Mouse (Mus musculus) stomach, embryonic 14.5 days (tissue): ENCODE data around the gene Gm20388. TPM values are rescaled to one million over a fixed set of nuclear protein-coding genes. Genes with fewer than 3 reads are reported as not detected.

Source experiments
- ATAC-seq: fragments of 200-750 bp; cut with Nextera tagmentation; 2 replicates; pipeline ENCODE4 v1.8.0; 2017; ENCODE audit warnings: low read depth, moderate TSS enrichment; ENCODE audit not compliant: insufficient number of reproducible peaks, insufficient read depth, low FRiP score
- H3K27ac ChIP-seq: fragments of 300-500 bp; sonication (generic); 2 replicates; pipeline ENCODE4 v1.5.1; 2014; ENCODE audit warnings: mild to moderate bottlenecking, low read length, moderate library complexity, mixed read lengths
- H3K27me3 ChIP-seq: fragments of 300-500 bp; sonication (generic); 2 replicates; pipeline ENCODE4 v1.6.1; 2014; ENCODE audit warnings: low read length, control low read depth, mixed read lengths; ENCODE audit not compliant: control insufficient read depth, insufficient read depth
- H3K36me3 ChIP-seq: fragments of 300-500 bp; sonication (generic); 2 replicates; pipeline ENCODE4 v1.6.1; 2014; ENCODE audit warnings: mild to moderate bottlenecking, control low read depth, low read length, moderate library complexity, mixed read lengths; ENCODE audit not compliant: control insufficient read depth, insufficient read depth
- H3K4me1 ChIP-seq: fragments of 300-500 bp; sonication (generic); 2 replicates; pipeline ENCODE4 v1.6.1; 2014; ENCODE audit warnings: low read length, control low read depth, mixed read lengths; ENCODE audit not compliant: control insufficient read depth, insufficient read depth
- H3K4me2 ChIP-seq: fragments of 300-500 bp; sonication (generic); replicated peaks from 2 replicates; pipeline ENCODE4 v1.6.1; 2014; ENCODE audit warnings: low read depth, low read length, control low read depth
- H3K4me3 ChIP-seq: fragments of 300-500 bp; sonication (generic); 2 replicates; pipeline ENCODE4 v1.5.1; 2014; ENCODE audit warnings: low read depth, low read length, control low read depth
- H3K9ac ChIP-seq: fragments of 300-500 bp; sonication (generic); replicated peaks from 2 replicates; pipeline ENCODE4 v1.6.1; 2014; ENCODE audit warnings: low read depth, mild to moderate bottlenecking, control low read depth, low read length, moderate library complexity, mixed read lengths
- H3K9me3 ChIP-seq: fragments of 300-500 bp; sonication (generic); 2 replicates; pipeline ENCODE4 v1.6.1; 2016; ENCODE audit warnings: low read depth, low read length, control low read depth; ENCODE audit not compliant: control insufficient read depth
- WGBS: fragments of 180-500 bp; shearing (Covaris S2); extraction: QIAGEN DNeasy Blood & Tissue Kit; methylation state at CpG from one replicate; pipeline ENCODE4 v1.1.7; 2014; 5-methylcytosine and 5-hydroxymethylcytosine counted together
- polyA plus RNA-seq: library from polyadenylated mRNA; unstranded; fragments of >200 nt; fragmentation: Nextera tagmentation; extraction: Ambion mirVana; gene quantifications from 2 replicates; pipeline ENCODE4 v1.2.1, GENCODE M21; 2014

Gene Gm20388
- polyA plus RNA-seq, 1 experiment from 2014 or later = 11.4 TPM

GRCm38 (mm10) chr8:122898018-122898417 is 2987.4 kb downstream of the Gm20388 start:
- 80% methylated on average over 4 of the region's 4 CpGs for WGBS
- Histone ChIP-seq H3K27me3 (no peaks in the 10 kb centered on the region), H3K9ac (no peak overlapping the region), H3K9me3 (no peaks in the 10 kb centered on the region), H3K4me3 (no peak overlapping the region), H3K4me1 (no peaks in the 10 kb centered on the region), H3K36me3 (peaks cover 71% of the 10 kb centered on the region), H3K27ac (no peak overlapping the region), H3K4me2 (no peak overlapping the region)
- no peak for ATAC-seq

- peaks cover 67% of the 10 kb centered on the region for H3K36me3 ChIP-seq
- H3K4me1 ChIP-seq = no peaks in the 10 kb centered on the region
- no peak overlapping the region for H3K27ac ChIP-seq
- 96% methylated on average over 12 of the region's 12 CpGs for WGBS
- no peak overlapping the region for H3K4me2 ChIP-seq
- H3K4me3 ChIP-seq = no peak overlapping the region
- no peaks in the 10 kb centered on the region for H3K27me3 ChIP-seq
- no peak overlapping the region for H3K9ac ChIP-seq
- ATAC-seq = no peak
- no peaks in the 10 kb centered on the region for H3K9me3 ChIP-seq
Measured at GRCm38 (mm10) chr8:122898473-122898872, 2987.8 kb downstream of the Gm20388 start.

DNA sequence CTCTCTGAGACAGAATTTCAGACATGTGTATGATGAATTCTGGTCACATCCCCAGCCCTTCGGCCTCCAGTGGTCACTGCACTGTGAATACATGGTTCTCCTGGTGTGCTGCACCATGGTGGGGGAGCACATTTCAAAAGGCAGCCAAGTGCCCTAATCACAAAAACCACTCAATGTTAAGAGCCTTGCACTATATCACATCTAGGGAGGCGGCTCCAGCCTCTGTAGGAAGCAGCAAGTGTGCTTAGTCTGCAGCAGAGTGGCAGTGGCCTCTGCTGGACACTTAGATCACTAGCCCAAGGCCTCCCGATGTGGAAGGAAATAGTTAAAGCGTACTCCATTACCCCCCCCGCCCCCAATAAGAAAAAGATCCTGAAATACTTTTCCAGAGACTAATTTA is 2988.4 kb downstream of the Gm20388 start:
- 80% methylated on average over 5 of the region's 5 CpGs for WGBS
- peaks cover 61% of the 10 kb centered on the region for H3K36me3 ChIP-seq
- H3K27ac ChIP-seq = no peak overlapping the region
- ATAC-seq = no peak
- no peak overlapping the region for H3K4me3 ChIP-seq
- H3K9ac ChIP-seq = no peak overlapping the region
- no peaks in the 10 kb centered on the region for H3K4me1 ChIP-seq
- H3K4me2 ChIP-seq = no peak overlapping the region
- no peaks in the 10 kb centered on the region for H3K9me3 ChIP-seq
- H3K27me3 ChIP-seq = no peaks in the 10 kb centered on the region

DNA sequence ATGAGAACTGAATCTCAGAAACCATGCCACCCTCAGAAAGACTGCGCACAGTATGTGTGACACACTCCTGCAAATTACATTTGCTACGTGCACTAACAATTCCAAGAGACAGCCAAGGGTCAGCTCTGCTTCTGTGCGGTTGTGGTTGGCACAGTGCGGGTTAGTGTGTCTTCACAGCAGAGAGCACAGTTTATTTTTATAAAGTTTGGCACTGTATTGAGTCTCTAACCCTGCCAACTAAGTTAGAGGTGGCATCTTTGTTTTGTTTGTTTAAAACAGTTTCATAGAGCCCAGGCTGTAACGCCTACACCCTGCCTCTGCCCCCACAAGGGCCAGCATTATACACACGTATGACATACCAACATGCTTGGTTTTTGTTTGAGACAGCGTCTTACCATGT is 2990.8 kb downstream of the Gm20388 start:
- ATAC-seq = no peak
- no peaks in the 10 kb centered on the region for H3K9me3 ChIP-seq
- H3K27me3 ChIP-seq = no peaks in the 10 kb centered on the region
- H3K4me2 ChIP-seq = no peak overlapping the region
- H3K27ac ChIP-seq = no peak overlapping the region
- no peak overlapping the region for H3K9ac ChIP-seq
- 88% methylated on average over 7 of the region's 7 CpGs for WGBS
- H3K36me3 ChIP-seq = peaks cover 37% of the 10 kb centered on the region
- peaks cover 3% of the 10 kb centered on the region; the same call in 1 of the 2 replicates for H3K4me1 ChIP-seq
- no peak overlapping the region for H3K4me3 ChIP-seq

DNA sequence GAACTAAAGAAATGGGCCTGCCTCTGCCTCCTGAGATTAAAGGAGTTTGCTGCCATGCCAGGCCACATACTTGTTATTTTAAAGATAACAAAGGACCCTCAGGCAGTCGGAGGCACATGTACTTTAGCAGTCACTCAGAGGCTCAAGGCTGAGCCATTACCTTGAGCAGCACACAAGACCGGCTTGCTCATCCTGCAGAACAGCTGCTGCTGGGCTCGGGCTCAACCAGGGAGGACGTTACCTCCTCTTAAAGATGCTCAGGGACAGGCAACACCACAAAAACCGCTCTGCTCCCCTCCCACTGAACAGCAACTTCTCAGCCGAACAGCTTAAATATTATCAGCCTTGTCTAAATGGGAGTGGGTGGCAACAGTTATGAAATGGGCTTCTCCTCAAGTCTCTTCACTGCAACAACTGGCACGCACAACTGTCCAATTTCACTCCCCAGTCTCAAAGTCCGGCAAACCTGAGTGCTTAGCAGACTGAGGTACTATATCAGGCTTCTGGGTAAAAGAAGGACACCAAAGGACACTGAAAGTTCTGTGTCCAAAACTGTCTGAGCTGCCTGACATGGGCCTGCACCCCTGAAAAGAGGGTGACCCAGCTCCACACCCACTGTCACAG is 2991.4 kb downstream of the Gm20388 start:
- Histone ChIP-seq H3K9me3 (no peaks in the 10 kb centered on the region), H3K36me3 (peaks cover 31% of the 10 kb centered on the region), H3K4me2 (no peak overlapping the region), H3K9ac (no peak overlapping the region), H3K27ac (no peak overlapping the region), H3K4me3 (no peak overlapping the region), H3K4me1 (peaks cover 4% of the 10 kb centered on the region; the same call in 1 of the 2 replicates), H3K27me3 (no peaks in the 10 kb centered on the region)
- 86% methylated on average over 8 of the region's 8 CpGs for WGBS
- ATAC-seq = no peak

- 72% methylated on average over 3 of the region's 3 CpGs for WGBS
- Histone ChIP-seq H3K9me3 (no peaks in the 10 kb centered on the region), H3K4me3 (no peak overlapping the region), H3K36me3 (peaks cover 31% of the 10 kb centered on the region), H3K27ac (no peak overlapping the region), H3K4me1 (peaks cover 4% of the 10 kb centered on the region; the same call in 1 of the 2 replicates), H3K27me3 (no peaks in the 10 kb centered on the region), H3K4me2 (no peak overlapping the region), H3K9ac (no peak overlapping the region)
- no peak for ATAC-seq
Measured at GRCm38 (mm10) chr8:122902581-122902980, 2991.9 kb downstream of the Gm20388 start.

GRCm38 (mm10) chr8:122903002-122903401 is 2992.4 kb downstream of the Gm20388 start:
- no peaks in the 10 kb centered on the region for H3K9me3 ChIP-seq
- H3K27me3 ChIP-seq = no peaks in the 10 kb centered on the region
- H3K36me3 ChIP-seq = peaks cover 31% of the 10 kb centered on the region
- peaks cover 4% of the 10 kb centered on the region; the same call in 1 of the 2 replicates for H3K4me1 ChIP-seq
- no peak overlapping the region for H3K27ac ChIP-seq
- ATAC-seq = no peak
- WGBS = 70% methylated on average over 5 of the region's 5 CpGs
- H3K4me3 ChIP-seq = no peak overlapping the region
- H3K9ac ChIP-seq = no peak overlapping the region
- H3K4me2 ChIP-seq = no peak overlapping the region

DNA sequence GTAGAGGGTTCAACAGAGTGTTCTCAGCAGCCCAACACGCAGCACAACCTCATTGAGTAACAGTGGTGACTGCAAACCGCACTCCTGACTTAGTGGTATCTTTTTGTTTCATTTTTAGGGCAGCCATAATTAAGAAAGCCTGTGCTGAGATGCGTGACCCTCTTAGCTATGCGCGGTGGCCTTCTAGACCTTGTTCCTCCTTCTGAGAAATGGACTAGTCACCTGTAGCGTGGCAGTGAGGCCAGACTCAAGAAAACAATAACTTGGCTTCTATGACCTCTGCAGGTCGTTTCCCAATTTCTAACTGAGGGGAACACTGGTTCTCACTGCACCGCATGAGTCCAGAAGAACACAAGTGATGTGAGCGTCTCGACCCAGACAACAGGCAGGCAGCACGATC is 2993.9 kb downstream of the Gm20388 start:
- no peak for ATAC-seq
- no peaks in the 10 kb centered on the region for H3K27me3 ChIP-seq
- no peak overlapping the region for H3K4me2 ChIP-seq
- H3K27ac ChIP-seq = no peak overlapping the region
- H3K36me3 ChIP-seq = peaks cover 26% of the 10 kb centered on the region
- no peak overlapping the region for H3K9ac ChIP-seq
- H3K4me3 ChIP-seq = no peak overlapping the region
- H3K9me3 ChIP-seq = no peaks in the 10 kb centered on the region
- WGBS = 94% methylated on average over 11 of the region's 11 CpGs
- peaks cover 4% of the 10 kb centered on the region; the same call in 1 of the 2 replicates for H3K4me1 ChIP-seq

- Histone ChIP-seq H3K4me3 (no peak overlapping the region), H3K27ac (no peak overlapping the region), H3K4me2 (no peak overlapping the region), H3K27me3 (no peaks in the 10 kb centered on the region), H3K9ac (no peak overlapping the region), H3K4me1 (peaks cover 4% of the 10 kb centered on the region; the same call in 1 of the 2 replicates), H3K36me3 (peaks cover 18% of the 10 kb centered on the region; the same call in 1 of the 2 replicates), H3K9me3 (no peaks in the 10 kb centered on the region)
- 90% methylated on average over 4 of the region's 4 CpGs for WGBS
- no peak for ATAC-seq
Measured at GRCm38 (mm10) chr8:122905346-122905745, 2994.7 kb downstream of the Gm20388 start.
